Mouse (Mus musculus) cerebellum, postnatal 25 days (tissue): ENCODE data around the gene Rab3ip.

ENCODE experiments used
- DNase-seq, 2 experiments: peaks; one replicate each; pipeline ENCODE4 v3.0.0; 2021; ENCODE audit warnings: mixed read lengths in 2 of 2

Gene Rab3ip

DNA sequence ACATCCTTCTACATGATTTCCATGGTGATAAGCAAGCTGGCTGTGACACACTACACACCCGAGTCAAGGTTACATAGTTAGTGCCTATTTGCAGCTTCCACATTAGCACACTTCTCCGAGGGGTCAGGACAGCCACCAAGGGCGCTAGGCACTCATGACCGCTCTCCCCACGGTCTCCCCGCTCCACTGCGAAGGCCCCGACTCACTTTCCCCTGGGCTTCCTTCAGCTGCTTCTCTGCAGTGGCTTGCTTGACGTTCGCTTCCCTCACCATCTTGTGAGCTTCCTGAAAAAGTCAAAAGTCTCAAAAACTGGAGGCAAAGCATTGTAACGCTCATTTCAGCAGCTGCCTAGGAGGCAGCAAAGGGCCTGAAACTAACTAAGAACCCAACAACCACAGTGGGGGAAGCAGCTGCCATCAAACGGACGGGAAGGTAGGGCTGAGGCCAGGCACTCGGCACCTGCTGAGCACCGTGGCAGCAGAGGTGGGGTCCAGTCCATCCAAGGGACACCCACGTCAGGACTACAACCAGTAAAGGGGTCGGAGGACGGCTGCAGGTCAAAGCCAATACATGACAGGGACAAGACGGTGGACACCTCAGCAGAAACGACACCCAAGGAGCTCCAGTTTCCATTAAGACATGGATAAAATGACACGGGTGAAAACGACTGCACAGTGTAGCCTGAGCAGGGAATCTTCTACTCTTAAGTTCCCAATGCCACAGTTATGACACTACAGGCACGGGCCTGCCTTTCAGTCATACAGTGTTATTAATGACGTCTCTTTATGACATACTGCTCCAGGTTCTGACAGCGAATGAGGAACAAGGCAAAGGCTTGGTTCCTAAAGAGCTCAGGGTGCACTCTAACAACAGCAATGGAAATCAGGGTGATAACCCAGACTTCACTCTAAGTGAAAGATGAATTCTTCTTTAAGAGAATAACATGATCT, 30.9 kb downstream of the Rab3ip start:
- no peak for DNase-seq

GRCm38 (mm10) chr10:116916581-116916980, 34.0 kb downstream of the Rab3ip start:
- no peak for DNase-seq

DNA sequence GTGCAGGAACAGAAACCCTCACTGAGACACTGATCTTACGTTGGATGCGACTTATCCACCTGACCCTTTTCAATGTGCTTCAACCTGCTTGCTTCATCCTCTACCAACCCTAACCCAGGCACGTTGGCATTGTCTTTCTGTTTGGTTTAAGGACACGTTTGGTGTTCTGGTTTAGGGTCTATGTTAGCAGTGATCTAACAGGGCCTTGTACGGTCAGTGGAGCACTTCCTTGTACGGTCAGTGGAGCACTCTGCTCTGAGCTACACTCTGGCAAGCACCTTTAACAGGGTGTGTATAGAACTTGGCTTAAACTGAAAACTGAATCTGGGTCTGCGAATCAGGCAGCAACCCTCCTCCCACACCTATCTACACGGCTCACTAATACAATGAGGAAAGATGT, 35.3 kb downstream of the Rab3ip start:
- no peak for DNase-seq

DNA sequence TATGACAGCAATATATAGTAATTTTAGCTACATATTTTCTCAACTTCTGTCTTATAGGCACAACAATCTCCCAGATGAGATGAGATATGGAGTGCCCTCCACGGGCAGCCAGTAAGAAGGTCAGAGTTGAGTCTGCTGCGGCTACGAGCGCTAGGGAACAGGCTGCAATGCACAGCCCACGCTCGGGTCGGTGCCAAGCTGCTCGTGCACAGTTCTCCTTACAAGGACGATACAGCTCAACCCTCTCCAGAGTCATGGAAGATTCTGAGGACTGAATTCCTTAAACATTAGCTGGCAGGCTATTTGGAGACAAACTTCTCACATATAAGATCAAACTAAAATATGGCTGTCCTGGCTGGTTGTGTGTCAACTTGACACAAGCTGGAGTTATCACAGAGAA, 36.0 kb downstream of the Rab3ip start:
- DNase-seq = no peak

DNA sequence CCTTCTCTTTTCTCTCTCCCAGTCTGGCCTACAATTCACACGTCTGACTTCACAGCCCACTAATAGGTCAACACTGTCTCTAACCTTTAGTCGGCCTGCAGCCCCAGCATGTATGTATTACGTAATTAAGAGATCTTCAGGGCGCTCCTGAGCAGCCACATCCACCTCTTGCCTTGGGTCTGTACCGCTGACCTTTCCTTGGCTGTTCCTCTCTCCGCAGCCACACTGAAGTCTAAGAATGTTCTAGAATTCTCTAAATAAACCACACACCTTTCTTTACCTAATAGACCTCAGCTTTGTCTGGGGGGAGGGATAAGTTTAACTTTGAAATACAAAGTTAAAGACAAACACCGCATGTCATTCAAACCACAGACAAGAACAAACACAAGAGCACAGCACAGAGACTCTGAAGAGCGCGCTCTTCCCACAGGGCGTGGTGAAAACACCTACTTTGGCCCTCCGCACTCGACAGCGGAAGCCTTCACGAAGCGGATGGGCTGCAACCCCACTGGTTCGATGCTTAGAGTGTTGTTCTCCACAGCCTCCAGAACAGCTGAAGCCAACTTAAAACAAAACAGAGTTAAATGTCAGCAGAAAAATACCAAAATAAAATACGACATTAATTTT, 36.8 kb downstream of the Rab3ip start:
- no peak for DNase-seq

- no peak for DNase-seq
Observed at GRCm38 (mm10) chr10:116912850-116913249, 37.7 kb downstream of the Rab3ip start.

- DNase-seq = no peak
Observed at GRCm38 (mm10) chr10:116908901-116909642, 41.5 kb downstream of the Rab3ip start.

DNA sequence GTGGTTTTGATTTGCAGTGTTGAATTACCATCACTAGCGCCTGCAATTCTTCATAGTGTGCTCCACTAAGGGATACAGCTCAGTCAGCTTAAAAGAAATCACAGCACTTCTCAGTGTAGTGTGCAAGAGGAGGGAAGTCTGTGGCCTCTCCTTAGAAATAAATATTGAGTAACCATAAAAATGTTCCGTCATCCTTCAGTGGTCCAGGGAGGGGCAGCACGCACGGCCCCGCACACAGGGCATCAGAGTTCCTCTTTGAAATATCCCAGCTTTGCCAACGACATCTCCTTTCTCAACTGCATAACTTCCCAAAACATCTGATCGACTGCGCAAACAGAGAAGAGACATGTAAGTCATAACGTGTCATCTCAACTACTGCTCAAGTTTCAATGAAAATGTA, 43.8 kb downstream of the Rab3ip start:
- no peak for DNase-seq

- no peak for DNase-seq
Observed at GRCm38 (mm10) chr10:116904503-116904908, 46.1 kb downstream of the Rab3ip start.

DNA sequence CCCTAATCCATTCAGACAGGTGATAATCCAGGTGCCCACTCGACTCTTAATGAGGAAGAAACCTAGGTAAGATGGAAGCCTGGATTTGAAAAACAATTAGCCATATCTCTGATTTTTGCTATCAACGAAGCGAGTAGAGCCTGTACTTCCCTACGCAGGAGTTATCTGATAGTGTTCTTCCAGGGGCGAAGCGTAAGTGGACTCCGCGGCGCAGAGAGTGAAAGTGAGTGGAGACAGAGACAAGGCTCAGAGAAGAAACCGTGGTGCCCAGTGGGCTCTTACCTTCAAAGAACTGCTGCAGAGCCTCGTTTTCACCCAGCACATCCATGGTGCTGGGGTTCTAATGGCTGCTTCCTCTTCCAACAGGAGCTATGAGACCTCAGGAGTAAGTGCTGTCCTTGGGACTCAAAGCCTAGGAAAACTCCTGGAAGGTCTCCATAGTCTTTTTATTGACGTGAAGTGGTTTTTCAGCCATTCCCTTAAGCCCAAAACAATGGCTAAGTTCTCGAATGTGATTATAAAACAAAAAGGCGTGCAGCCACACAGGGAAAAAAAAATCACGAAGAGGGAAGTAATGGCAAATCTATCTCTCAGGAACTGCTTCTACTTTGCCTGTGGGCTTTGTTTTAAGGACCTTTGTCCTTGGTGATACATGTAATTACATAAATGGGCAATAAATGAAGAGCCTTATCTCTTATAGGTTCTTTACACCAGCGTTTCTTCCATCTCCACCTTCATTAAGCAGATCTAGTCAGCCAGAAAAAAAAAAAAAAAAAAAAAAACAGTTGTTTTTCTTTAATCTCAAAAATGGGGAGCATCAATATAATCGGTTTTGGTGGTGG, 54.0 kb downstream of the Rab3ip start, which contains the start of gene Myrfl:
Myrfl (minus strand) TSS at position 584 of the 842 bp plus-strand sequence.
- no peak for DNase-seq

GRCm38 (mm10) chr10:116895108-116895833, 55.3 kb downstream of the Rab3ip start:
- peak; percentile 29 to 38 for DNase-seq

GRCm38 (mm10) chr10:116894540-116894939, 56.0 kb downstream of the Rab3ip start:
- no peak for DNase-seq

GRCm38 (mm10) chr10:116893753-116894152, 56.8 kb downstream of the Rab3ip start:
- peak; percentile 60 to 79 for DNase-seq

GRCm38 (mm10) chr10:116890587-116890986, 60.0 kb downstream of the Rab3ip start:
- DNase-seq = peak in 1 of 2 experiments; percentile 39

DNA sequence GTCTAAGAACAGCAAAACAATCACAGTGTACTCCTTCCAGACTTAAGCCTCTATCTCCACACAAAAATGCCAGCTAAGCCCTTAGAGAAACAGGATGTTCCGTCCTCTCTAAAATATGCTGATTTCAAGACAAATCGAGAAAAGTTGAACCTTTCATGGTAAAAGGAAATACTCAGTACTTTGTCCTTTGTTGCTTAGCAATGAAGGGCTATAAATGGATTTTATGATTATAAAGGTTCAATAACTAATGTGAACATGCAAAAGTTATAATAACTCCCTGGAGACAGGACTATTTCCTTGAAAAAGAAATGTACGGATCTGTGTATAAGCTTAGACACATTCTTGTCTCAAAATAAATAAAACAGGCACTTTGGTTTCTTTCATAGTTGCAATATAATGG, 66.0 kb downstream of the Rab3ip start:
- no peak for DNase-seq

GRCm38 (mm10) chr10:116883531-116883930, 67.0 kb downstream of the Rab3ip start:
- DNase-seq = no peak

DNA sequence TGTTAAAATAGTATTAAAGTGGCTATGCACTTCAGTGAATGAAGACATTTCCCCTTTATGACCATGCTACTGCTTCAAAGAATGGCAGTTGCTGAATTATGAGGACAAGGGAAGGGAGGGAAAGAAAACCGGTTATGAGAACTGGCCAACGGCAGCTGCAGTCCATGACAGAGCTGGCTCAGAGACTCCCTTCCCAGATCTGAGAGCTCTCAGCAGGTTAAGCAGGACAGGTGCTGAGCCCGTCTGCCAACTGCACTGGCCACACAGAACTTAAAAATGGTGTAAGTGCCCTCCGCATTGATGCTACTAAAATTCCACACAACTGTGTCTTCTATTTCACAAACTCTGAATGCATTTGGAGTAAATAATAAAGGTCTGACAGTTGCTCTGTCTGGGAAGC, 73.1 kb downstream of the Rab3ip start:
- peak; percentile 79 to 83 for DNase-seq

GRCm38 (mm10) chr10:116874490-116874889, 76.1 kb downstream of the Rab3ip start:
- DNase-seq = no peak

GRCm38 (mm10) chr10:116872016-116872410, 78.6 kb downstream of the Rab3ip start:
- DNase-seq = peak; percentile 60 to 69

DNA sequence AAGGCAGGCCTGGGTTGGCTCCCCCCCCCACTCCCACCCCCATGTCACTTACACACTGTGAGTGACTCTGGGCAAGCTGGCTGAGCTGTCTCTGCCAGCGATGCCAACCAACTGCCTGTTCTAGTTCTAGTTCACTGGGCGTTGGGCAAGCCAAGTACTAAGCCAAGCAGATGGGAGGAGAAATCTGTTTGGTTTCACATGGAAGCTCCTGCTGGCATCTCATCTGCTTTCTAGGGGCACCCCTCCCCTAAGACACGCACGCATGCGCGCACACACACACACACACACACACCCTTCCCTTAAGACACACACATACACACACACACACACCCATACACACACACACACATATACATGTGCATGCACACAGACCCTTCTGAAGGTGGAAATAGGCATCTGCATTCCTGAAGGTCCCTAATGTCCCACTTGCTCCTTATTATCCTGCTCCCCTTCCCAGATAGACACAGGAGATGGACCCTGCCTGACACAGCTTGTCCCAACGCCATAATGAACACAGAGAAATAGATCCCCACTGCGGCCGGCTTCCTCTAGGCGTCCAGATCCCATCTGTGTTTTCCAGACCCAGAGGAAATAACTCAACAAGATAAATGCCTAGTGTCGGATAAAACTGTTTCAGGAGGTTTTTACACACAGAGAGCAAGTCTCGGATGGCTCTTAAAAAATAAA, 79.1 kb downstream of the Rab3ip start:
- peak; percentile 85 to 89 for DNase-seq

- peak in 1 of 2 experiments; percentile 74 for DNase-seq
Observed at GRCm38 (mm10) chr10:116870819-116871218, 79.8 kb downstream of the Rab3ip start.
